Mouse (Mus musculus): Measurements from ENCODE around the gene Abca2.
A peak's percentile ranks its signal among the peaks of the same experiment; 100 is the strongest.

The Abca2 gene

GRCm38 (mm10) chr2:25425481-25425880 lies 3.0 kb upstream of the Abca2 start:
- DNase-seq (ENCODE audit: low read depth, low spot score): no peak

GRCm38 (mm10) chr2:25426721-25427191 lies 1.7 kb upstream of the Abca2 start:
- DNase-seq (ENCODE audit: low read depth, low spot score): peak; percentile 89

GRCm38 (mm10) chr2:25427256-25427655 lies 1.2 kb upstream of the Abca2 start:
- DNase-seq (ENCODE audit: low read depth, low spot score): no peak

GRCm38 (mm10) chr2:25429435-25430180 lies 1.1 kb downstream of the Abca2 start:
- DNase-seq (ENCODE audit: low read depth, low spot score): no peak

GRCm38 (mm10) chr2:25430395-25431233 lies 2.1 kb downstream of the Abca2 start:
- DNase-seq (ENCODE audit: low read depth, low spot score): no peak

GRCm38 (mm10) chr2:25431308-25431855 lies 2.9 kb downstream of the Abca2 start:
- DNase-seq (ENCODE audit: low read depth, low spot score): no peak

- DNase-seq (ENCODE audit: low read depth, low spot score): no peak
Observed at GRCm38 (mm10) chr2:25432326-25433098, 4.0 kb downstream of the Abca2 start.

GRCm38 (mm10) chr2:25433101-25433500 lies 4.6 kb downstream of the Abca2 start:
- no peak for DNase-seq (ENCODE audit: low read depth, low spot score)

GRCm38 (mm10) chr2:25434292-25434691 lies 5.8 kb downstream of the Abca2 start:
- no peak for DNase-seq (ENCODE audit: low read depth, low spot score)

GRCm38 (mm10) chr2:25436286-25436820 lies 7.8 kb downstream of the Abca2 start:
- DNase-seq (ENCODE audit: low read depth, low spot score): no peak

GRCm38 (mm10) chr2:25441067-25441466 lies 12.6 kb downstream of the Abca2 start:
- no peak for DNase-seq (ENCODE audit: low read depth, low spot score)

GRCm38 (mm10) chr2:25442682-25443081 lies 14.2 kb downstream of the Abca2 start:
- no peak for DNase-seq (ENCODE audit: low read depth, low spot score)

GRCm38 (mm10) chr2:25450853-25451647 lies 22.5 kb downstream of the Abca2 start:
- DNase-seq (ENCODE audit: low read depth, low spot score): no peak

- DNase-seq (ENCODE audit: low read depth, low spot score): no peak
Observed at GRCm38 (mm10) chr2:25452951-25453350, 24.4 kb downstream of the Abca2 start.

GRCm38 (mm10) chr2:25456205-25456953 lies 27.9 kb downstream of the Abca2 start, which contains the start of gene Clic3:
Gene Clic3, plus strand, starts transcription at chr2:25456838.
- DNase-seq (ENCODE audit: low read depth, low spot score): peak; percentile 42

- no peak for DNase-seq (ENCODE audit: low read depth, low spot score)
Observed at GRCm38 (mm10) chr2:25457022-25457896, 28.8 kb downstream of the Abca2 start.

GRCm38 (mm10) chr2:25458911-25459310 lies 30.4 kb downstream of the Abca2 start:
- DNase-seq (ENCODE audit: low read depth, low spot score): no peak

- DNase-seq (ENCODE audit: low read depth, low spot score): no peak
Observed at GRCm38 (mm10) chr2:25460135-25460534, 31.6 kb downstream of the Abca2 start.
